Mouse (Mus musculus): ENCODE results near the gene Dusp22. TPM values are rescaled to one million over a fixed set of nuclear protein-coding genes. Genes with fewer than 3 reads are reported as not detected.

Dusp22 gene
- polyA plus RNA-seq, 1 experiment from 2014 or later: 23.6 TPM

DNA sequence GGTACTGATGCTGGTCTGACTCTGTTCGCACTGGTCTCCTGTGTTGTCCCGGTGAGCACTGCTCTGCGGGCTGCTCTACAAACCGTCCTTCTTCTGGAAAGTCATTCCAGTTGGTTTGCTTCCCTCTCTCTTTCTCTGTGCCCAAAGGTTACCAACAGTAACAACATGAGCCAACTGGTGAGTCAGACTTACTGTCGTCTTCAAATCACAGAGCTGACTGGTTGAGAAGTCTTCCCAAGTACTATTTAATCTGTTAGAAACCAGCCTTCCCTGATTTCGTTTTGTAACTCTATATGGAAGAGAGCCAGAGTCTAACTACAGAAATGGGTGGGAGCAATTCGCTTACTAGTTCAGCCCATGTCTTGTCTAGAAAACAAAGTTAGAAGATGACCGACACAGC is 5.5 kb downstream of the Dusp22 start:
- H3K27ac ChIP-seq (ENCODE audit: low read length): no peak overlapping the region
- no peaks in the 10 kb centered on the region for H3K4me1 ChIP-seq (replicated peaks; ENCODE audit: control insufficient read depth, insufficient read depth, low read length)
- no peaks in the 10 kb centered on the region for H3K9me3 ChIP-seq (ENCODE audit: control insufficient read depth, low read length)
- H3K9ac ChIP-seq (ENCODE audit: low read length): no peak overlapping the region
- 0 out of 2 replicates have a peak, but pooled peaks cover under 1% of the 10 kb centered on the region for H3K36me3 ChIP-seq (ENCODE audit: control insufficient read depth, insufficient read depth, low read length)
- no peak overlapping the region for H3K4me3 ChIP-seq (ENCODE audit: low read length)
- ATAC-seq (ENCODE audit: low read depth): no peak
- H3K27me3 ChIP-seq (ENCODE audit: control insufficient read depth, insufficient read depth, low read depth, low read length): no peaks in the 10 kb centered on the region
- H3K4me2 ChIP-seq (ENCODE audit: low read depth, low read length): no peak overlapping the region
- WGBS: 82% methylated on average over 8 of the region's 8 CpGs

DNA sequence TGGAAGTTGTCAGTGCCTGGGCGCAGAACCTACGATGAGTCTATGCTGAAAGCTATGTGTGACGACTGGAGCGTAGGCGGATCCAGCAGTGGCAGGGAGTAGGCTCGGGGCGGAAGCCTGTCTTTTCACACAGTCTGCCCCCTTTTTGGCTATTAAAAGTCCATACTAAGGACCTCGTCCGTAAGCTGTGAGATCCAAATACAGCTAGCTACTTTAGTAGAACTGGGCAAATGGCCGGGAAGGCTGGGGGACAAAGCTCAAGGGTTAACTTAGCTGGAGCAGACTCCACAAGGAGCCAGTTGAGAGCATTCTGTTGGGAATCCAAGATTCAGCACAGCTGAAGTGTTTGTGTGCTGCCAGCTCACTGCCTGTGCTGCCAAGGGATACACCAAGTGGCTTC is 6.7 kb downstream of the Dusp22 start:
- H3K36me3 ChIP-seq (ENCODE audit: control insufficient read depth, insufficient read depth, low read length): 0 out of 2 replicates have a peak, but pooled peaks cover 4% of the 10 kb centered on the region
- no peaks in the 10 kb centered on the region for H3K9me3 ChIP-seq (ENCODE audit: control insufficient read depth, low read length)
- WGBS: 89% methylated on average over 10 of the region's 10 CpGs
- no peak overlapping the region for H3K4me2 ChIP-seq (ENCODE audit: low read depth, low read length)
- H3K27ac ChIP-seq (ENCODE audit: low read length): no peak overlapping the region
- H3K9ac ChIP-seq (ENCODE audit: low read length): no peak overlapping the region
- no peak overlapping the region for H3K4me3 ChIP-seq (ENCODE audit: low read length)
- H3K4me1 ChIP-seq (replicated peaks; ENCODE audit: control insufficient read depth, insufficient read depth, low read length): no peaks in the 10 kb centered on the region
- no peaks in the 10 kb centered on the region for H3K27me3 ChIP-seq (ENCODE audit: control insufficient read depth, insufficient read depth, low read depth, low read length)
- no peak for ATAC-seq (ENCODE audit: low read depth)

DNA sequence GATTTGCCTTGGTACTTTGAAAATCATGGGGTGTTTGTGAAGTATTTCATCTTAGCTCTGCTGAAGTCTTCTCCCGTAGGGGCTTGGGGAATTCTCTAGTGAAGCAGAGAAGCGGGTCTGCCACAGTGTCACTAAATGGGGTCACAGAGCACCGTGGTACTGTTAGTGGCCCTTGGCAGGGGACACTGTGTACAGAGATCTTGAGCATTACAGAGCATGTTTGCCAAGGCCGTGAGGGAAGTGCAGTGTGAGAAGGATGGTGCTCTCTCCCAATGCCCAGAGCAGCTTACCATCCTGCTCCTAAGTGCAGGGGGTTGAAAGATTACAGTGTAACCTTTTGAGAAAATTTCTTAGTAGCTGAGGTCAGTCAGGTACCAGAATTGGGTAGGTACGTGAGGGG is 8.5 kb downstream of the Dusp22 start:
- H3K4me3 ChIP-seq (ENCODE audit: low read length): no peak overlapping the region
- no peak overlapping the region for H3K27ac ChIP-seq (ENCODE audit: low read length)
- no peaks in the 10 kb centered on the region for H3K4me1 ChIP-seq (replicated peaks; ENCODE audit: control insufficient read depth, insufficient read depth, low read length)
- H3K9ac ChIP-seq (ENCODE audit: low read length): no peak overlapping the region
- 47% methylated on average over 5 of the region's 5 CpGs for WGBS
- H3K36me3 ChIP-seq (ENCODE audit: control insufficient read depth, insufficient read depth, low read length): 0 out of 2 replicates have a peak, but pooled peaks cover 4% of the 10 kb centered on the region
- no peaks in the 10 kb centered on the region for H3K27me3 ChIP-seq (ENCODE audit: control insufficient read depth, insufficient read depth, low read depth, low read length)
- H3K9me3 ChIP-seq (ENCODE audit: control insufficient read depth, low read length): no peaks in the 10 kb centered on the region
- H3K4me2 ChIP-seq (ENCODE audit: low read depth, low read length): no peak overlapping the region
- ATAC-seq (ENCODE audit: low read depth): no peak

DNA sequence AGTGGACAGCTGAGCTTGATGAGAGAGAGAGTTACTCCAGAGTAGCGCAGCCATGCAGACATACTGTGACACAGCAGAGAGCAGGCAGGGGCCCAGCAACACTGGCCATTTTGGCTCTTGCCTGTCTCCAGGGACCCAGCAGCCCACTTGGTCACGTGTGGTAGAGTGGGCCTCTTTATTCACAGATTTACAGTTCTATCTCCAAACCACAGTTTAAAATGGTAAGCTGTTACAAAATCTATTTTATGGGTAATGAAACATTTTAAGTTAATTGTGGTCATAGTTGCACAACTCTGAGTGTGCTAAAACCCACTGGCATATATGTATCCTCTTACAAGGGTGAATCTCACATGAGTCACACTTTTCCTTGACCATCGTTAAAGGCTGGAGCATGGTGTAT is 9.5 kb downstream of the Dusp22 start:
- ATAC-seq (ENCODE audit: low read depth): no peak
- WGBS: 91% methylated on average over 3 of the region's 3 CpGs

DNA sequence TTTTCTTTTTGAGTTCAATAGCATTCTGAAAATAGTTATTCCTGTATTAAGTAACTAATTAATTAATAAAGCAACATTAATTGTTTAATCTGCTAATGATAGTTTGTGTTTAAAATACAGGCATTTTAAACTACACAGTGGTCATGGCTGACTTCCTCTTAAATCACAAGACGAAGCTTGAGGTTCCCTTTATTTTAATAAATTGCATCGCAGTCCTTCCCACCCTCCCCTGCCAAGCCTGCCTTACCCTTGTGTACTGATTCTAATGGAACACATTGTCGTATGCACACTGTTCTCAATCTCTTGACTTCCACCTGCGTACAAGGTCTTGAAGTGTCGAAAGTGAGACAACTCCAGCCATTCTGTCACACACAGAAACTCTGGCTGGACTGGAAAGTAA is 14.1 kb downstream of the Dusp22 start:
- H3K9ac ChIP-seq (ENCODE audit: low read length): no peak overlapping the region
- H3K27me3 ChIP-seq (ENCODE audit: control insufficient read depth, insufficient read depth, low read depth, low read length): no peaks in the 10 kb centered on the region
- ATAC-seq (ENCODE audit: low read depth): no peak
- H3K4me2 ChIP-seq (ENCODE audit: low read depth, low read length): no peak overlapping the region
- no peak overlapping the region for H3K27ac ChIP-seq (ENCODE audit: low read length)
- no peak overlapping the region for H3K4me3 ChIP-seq (ENCODE audit: low read length)
- H3K36me3 ChIP-seq (ENCODE audit: control insufficient read depth, insufficient read depth, low read length): peaks cover 4% of the 10 kb centered on the region; the same call in 1 of the 2 replicates
- H3K4me1 ChIP-seq (replicated peaks; ENCODE audit: control insufficient read depth, insufficient read depth, low read length): no peaks in the 10 kb centered on the region
- no peaks in the 10 kb centered on the region for H3K9me3 ChIP-seq (ENCODE audit: control insufficient read depth, low read length)
- WGBS: 85% methylated on average over 5 of the region's 5 CpGs

More for the DNA sequence above, 9.5 kb downstream of the Dusp22 start:
- Histone ChIP-seq H3K4me2 (ENCODE audit: low read depth, low read length) (no peak overlapping the region), H3K9ac (ENCODE audit: low read length) (no peak overlapping the region), H3K27ac (ENCODE audit: low read length) (no peak overlapping the region), H3K36me3 (ENCODE audit: control insufficient read depth, insufficient read depth, low read length) (peaks cover 4% of the 10 kb centered on the region; the same call in 1 of the 2 replicates), H3K4me1 (replicated peaks; ENCODE audit: control insufficient read depth, insufficient read depth, low read length) (no peaks in the 10 kb centered on the region), H3K27me3 (ENCODE audit: control insufficient read depth, insufficient read depth, low read depth, low read length) (no peaks in the 10 kb centered on the region), H3K4me3 (ENCODE audit: low read length) (no peak overlapping the region), H3K9me3 (ENCODE audit: control insufficient read depth, low read length) (no peaks in the 10 kb centered on the region)

DNA sequence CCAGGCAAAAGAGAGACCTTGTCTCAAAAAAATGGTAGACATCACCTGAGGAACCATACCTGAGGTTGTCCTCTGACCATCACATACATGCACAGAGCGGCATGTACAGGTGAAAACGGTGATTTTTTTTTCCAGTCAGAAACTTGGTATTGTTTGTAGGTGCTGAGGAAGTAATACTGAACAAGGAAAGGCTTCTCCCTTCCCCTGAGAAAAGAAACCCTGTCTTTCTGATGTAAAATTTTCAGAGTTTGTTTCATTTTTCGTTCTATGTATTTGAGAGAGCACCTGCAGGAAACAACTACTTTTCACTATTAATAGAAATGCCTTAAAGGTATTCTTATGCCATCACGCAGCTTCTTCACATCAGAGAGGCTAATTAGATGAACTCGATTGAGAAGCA is 19.0 kb downstream of the Dusp22 start:
- H3K27me3 ChIP-seq (ENCODE audit: control insufficient read depth, insufficient read depth, low read depth, low read length): no peaks in the 10 kb centered on the region
- no peaks in the 10 kb centered on the region for H3K9me3 ChIP-seq (ENCODE audit: control insufficient read depth, low read length)
- H3K36me3 ChIP-seq (ENCODE audit: control insufficient read depth, insufficient read depth, low read length): no peaks in the 10 kb centered on the region; the same call in 1 of the 2 replicates
- H3K4me3 ChIP-seq (ENCODE audit: low read length): no peak overlapping the region
- ATAC-seq (ENCODE audit: low read depth): no peak
- no peak overlapping the region for H3K9ac ChIP-seq (ENCODE audit: low read length)
- no peak overlapping the region for H3K4me2 ChIP-seq (ENCODE audit: low read depth, low read length)
- no peaks in the 10 kb centered on the region for H3K4me1 ChIP-seq (replicated peaks; ENCODE audit: control insufficient read depth, insufficient read depth, low read length)
- no peak overlapping the region for H3K27ac ChIP-seq (ENCODE audit: low read length)
- WGBS: 93% methylated on average over 5 of the region's 5 CpGs

DNA sequence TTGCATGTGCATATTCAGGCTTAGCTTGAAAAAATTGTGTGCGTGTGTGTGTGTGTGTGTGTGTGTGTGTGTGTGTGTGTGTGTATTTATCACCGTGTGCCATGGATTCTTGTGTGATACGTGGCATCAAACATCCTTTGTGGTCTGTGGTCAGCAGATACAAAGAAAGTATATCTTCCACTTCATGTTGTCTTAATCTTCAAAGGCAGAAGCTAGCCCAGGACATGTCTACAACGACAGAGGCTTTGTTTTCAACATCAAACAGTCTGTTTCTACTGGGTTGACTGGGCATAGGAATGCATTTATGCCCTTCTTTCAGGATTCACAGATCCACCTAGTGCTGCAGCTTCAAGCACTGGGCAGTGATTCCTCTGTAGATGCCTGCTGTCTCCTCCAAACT is 22.1 kb downstream of the Dusp22 start:
- Histone ChIP-seq H3K9ac (ENCODE audit: low read length) (no peak overlapping the region), H3K9me3 (ENCODE audit: control insufficient read depth, low read length) (no peaks in the 10 kb centered on the region), H3K36me3 (ENCODE audit: control insufficient read depth, insufficient read depth, low read length) (no peaks in the 10 kb centered on the region), H3K4me3 (ENCODE audit: low read length) (no peak overlapping the region), H3K27me3 (ENCODE audit: control insufficient read depth, insufficient read depth, low read depth, low read length) (no peaks in the 10 kb centered on the region), H3K4me2 (ENCODE audit: low read depth, low read length) (no peak overlapping the region), H3K4me1 (replicated peaks; ENCODE audit: control insufficient read depth, insufficient read depth, low read length) (no peaks in the 10 kb centered on the region), H3K27ac (ENCODE audit: low read length) (no peak overlapping the region)
- no peak for ATAC-seq (ENCODE audit: low read depth)
- WGBS: 84% methylated on average over 4 of the region's 4 CpGs

DNA sequence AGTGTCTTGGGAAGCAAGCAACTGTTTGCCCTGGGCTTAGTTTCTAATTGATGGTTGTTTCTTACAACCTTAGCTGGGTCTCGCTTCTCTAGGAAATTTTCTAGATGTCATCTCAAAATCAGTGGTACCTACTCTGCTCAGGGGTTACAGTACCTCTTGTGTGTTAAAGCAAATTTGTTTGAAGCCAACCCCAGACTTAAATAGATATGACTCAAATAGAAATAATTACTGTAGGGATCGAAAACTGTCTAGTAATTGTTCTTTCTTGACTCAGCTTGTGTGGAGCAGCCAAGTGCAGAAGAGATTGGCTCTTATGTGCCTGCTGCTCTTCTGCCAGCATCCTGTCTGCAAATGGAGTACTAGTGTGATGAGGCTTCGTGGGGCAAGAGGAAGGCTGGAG is 22.5 kb downstream of the Dusp22 start:
- no peak overlapping the region for H3K4me3 ChIP-seq (ENCODE audit: low read length)
- H3K36me3 ChIP-seq (ENCODE audit: control insufficient read depth, insufficient read depth, low read length): no peaks in the 10 kb centered on the region
- no peaks in the 10 kb centered on the region for H3K9me3 ChIP-seq (ENCODE audit: control insufficient read depth, low read length)
- 81% methylated on average over 3 of the region's 3 CpGs for WGBS
- no peaks in the 10 kb centered on the region for H3K4me1 ChIP-seq (replicated peaks; ENCODE audit: control insufficient read depth, insufficient read depth, low read length)
- H3K9ac ChIP-seq (ENCODE audit: low read length): no peak overlapping the region
- no peak overlapping the region for H3K27ac ChIP-seq (ENCODE audit: low read length)
- no peak for ATAC-seq (ENCODE audit: low read depth)
- no peak overlapping the region for H3K4me2 ChIP-seq (ENCODE audit: low read depth, low read length)
- H3K27me3 ChIP-seq (ENCODE audit: control insufficient read depth, insufficient read depth, low read depth, low read length): no peaks in the 10 kb centered on the region

DNA sequence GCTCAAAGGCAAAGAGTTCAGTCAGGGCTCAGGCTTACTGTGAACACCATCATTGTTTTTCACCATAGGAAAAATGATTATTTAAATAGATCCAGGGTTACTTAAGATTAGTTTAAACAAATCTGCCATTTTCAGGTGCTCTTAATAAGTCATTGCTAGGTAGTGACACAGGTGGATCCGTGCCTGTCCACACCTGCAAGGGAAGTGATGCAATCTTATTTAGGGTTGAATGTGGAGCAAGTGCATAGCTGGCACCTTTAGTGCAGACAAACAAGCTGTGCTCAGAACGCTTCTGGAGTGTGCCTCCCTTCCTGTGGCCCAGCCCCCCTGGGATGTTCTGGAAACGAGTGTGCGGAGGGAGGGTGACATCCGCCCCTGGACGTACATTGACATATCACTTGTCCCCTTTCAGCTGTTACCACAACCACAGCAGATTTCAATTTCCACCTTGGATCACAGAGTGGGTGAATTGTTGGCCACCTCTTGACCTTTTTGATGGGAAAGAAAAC is 24.9 kb downstream of the Dusp22 start:
- H3K4me1 ChIP-seq (replicated peaks; ENCODE audit: control insufficient read depth, insufficient read depth, low read length): no peaks in the 10 kb centered on the region
- no peaks in the 10 kb centered on the region for H3K9me3 ChIP-seq (ENCODE audit: control insufficient read depth, low read length)
- no peaks in the 10 kb centered on the region for H3K36me3 ChIP-seq (ENCODE audit: control insufficient read depth, insufficient read depth, low read length)
- H3K27me3 ChIP-seq (ENCODE audit: control insufficient read depth, insufficient read depth, low read depth, low read length): no peaks in the 10 kb centered on the region
- no peak overlapping the region for H3K9ac ChIP-seq (ENCODE audit: low read length)
- no peak overlapping the region for H3K4me3 ChIP-seq (ENCODE audit: low read length)
- 36% methylated on average over 6 of the region's 6 CpGs for WGBS
- no peak for ATAC-seq (ENCODE audit: low read depth)
- no peak overlapping the region for H3K4me2 ChIP-seq (ENCODE audit: low read depth, low read length)
- H3K27ac ChIP-seq (ENCODE audit: low read length): no peak overlapping the region

DNA sequence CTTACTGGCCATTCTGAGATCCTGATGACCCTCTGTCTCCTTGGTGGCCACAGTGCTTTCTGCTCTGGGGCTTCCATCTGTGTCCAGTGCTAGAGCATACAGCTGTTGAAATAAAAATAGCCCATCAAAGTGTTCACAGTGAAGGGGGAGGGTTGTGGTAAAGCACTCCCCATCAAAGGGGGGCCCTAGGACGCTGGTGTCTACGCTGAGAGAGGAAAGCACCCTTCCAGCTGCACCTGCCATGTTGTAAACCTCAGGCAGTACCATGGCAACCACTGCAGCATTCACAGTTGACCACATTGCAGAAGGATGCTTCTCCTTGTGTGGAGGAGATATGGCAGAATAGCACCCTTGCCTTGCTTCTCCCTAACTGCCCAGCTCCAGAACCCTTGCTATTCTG is 26.2 kb downstream of the Dusp22 start:
- no peaks in the 10 kb centered on the region for H3K36me3 ChIP-seq (ENCODE audit: control insufficient read depth, insufficient read depth, low read length)
- H3K27ac ChIP-seq (ENCODE audit: low read length): no peak overlapping the region
- ATAC-seq (ENCODE audit: low read depth): no peak
- no peaks in the 10 kb centered on the region for H3K9me3 ChIP-seq (ENCODE audit: control insufficient read depth, low read length)
- H3K4me2 ChIP-seq (ENCODE audit: low read depth, low read length): no peak overlapping the region
- no peaks in the 10 kb centered on the region for H3K27me3 ChIP-seq (ENCODE audit: control insufficient read depth, insufficient read depth, low read depth, low read length)
- H3K4me1 ChIP-seq (replicated peaks; ENCODE audit: control insufficient read depth, insufficient read depth, low read length): no peaks in the 10 kb centered on the region
- H3K9ac ChIP-seq (ENCODE audit: low read length): no peak overlapping the region
- H3K4me3 ChIP-seq (ENCODE audit: low read length): no peak overlapping the region
- WGBS: 83% methylated on average over 2 of the region's 2 CpGs
